Mouse (Mus musculus) neural tube, embryonic 10.5 days (tissue): ENCODE measurements around the gene Bloc1s4.
A peak's percentile ranks its signal among the peaks of the same experiment; 100 is the strongest.

Experiments used
- DNase-seq: peaks from one replicate; pipeline ENCODE4 v3.0.0-alpha.2; 2017; ENCODE audit warnings: low spot score; ENCODE audit errors: extremely low spot score

The Bloc1s4 gene

GRCm38 (mm10) chr5:36719601-36720000, 28.8 kb downstream of the Bloc1s4 start:
- DNase-seq: no peak

GRCm38 (mm10) chr5:36719135-36719534, 29.3 kb downstream of the Bloc1s4 start:
- no peak for DNase-seq

DNA sequence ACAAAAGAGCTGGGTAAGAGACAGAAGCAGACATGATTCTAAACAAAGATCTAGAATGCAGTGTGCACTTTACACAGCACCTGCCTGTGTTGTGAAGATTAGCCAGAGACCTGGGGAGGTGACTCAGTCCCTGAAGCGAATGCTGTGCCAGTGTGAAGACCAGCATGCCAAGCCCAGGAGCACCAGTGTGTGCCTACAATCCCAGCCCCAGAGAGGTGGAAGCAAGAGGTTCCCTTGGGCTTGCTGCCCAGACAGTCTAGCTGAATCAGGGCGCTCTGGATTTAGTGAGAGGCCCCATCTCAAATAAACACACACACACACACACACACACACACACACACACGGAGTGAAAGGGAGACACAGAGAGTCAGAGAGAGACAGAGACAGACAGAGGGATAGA, 30.6 kb downstream of the Bloc1s4 start:
- DNase-seq: no peak

GRCm38 (mm10) chr5:36716816-36717215, 31.6 kb downstream of the Bloc1s4 start:
- DNase-seq: no peak

DNA sequence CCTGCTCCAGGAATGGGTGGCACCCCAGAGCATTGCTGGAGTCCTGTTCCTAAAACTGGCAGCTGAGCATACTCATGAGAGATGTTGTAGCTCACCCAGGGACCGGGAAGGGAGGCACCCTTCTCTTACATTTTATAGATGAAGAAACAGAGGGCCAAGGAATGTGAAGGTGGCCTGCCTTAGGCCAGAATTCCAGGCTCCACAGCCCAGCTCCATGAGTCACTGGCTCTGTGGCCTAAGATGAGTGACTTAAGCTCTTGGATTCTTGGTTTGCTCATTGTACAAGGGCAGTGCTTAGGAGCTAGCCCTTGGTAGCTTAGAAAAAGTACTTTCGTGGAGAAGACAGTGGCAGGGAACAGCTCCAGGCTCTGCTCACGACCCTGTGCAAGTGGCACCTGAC, 33.6 kb downstream of the Bloc1s4 start:
- DNase-seq: no peak

- DNase-seq: no peak
These were observed 34.8 kb downstream of the Bloc1s4 start for GRCm38 (mm10) chr5:36713693-36714092.

- peak; percentile 63 for DNase-seq
These were observed 35.6 kb downstream of the Bloc1s4 start for GRCm38 (mm10) chr5:36712553-36713534.

DNA sequence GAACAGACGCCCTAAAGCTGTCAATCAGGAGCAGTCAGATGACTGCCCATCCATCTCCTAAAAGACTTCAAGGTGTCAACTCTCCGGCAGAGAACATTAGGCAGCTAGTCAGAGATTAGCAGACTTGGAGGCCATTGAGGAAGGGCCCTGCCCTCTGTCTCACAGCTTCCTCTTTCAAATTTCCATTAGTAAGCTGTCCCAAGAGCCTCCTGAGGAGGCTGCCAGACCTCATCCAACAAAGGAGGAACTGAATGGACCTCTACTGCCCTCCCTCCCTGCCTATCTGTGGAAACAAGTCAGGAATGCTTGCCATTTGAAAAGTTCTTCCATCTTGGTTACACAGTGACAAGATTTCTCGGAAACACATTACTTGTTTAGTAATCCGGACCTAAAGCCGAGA, 36.6 kb downstream of the Bloc1s4 start:
- no peak for DNase-seq

- no peak for DNase-seq
These were observed 42.7 kb downstream of the Bloc1s4 start for GRCm38 (mm10) chr5:36705792-36706191.

DNA sequence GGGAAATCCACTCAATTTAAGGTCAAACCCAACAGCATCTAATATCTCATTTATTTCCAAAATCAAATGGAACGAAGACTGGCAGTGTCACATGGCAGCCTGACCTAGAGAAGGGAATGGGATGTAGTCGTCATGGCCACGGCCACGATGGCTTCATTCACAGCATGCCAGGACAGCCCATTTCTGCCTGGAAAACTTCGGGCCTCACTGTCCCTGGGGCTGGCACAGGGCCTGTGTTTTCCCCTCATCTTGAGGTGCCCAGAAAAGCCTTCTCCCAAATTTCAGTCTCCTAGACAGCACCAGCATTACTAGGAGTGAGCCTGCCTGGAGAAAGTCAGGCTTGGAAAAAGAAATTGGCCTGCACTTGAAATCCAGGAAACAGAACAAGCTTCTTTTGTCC, 43.1 kb downstream of the Bloc1s4 start:
- no peak for DNase-seq

DNA sequence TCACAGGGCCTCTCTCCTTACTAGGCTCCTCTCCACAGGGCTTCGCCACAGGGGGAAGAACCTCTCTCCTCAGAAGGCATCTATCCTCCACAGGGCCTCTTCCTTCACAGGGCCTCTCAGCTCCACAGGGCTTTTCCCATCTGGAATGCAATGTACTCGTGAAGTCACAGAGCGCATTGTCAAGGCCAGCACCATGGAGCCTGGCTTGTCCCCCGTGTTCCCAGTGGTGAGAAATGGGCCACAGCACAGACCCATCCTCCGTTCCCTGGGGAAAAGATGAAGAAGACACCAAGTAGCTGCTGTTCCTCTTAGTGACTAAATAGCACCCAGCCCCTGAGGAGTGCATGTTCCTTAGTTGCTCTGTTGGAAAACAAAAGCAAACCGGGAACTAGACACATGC, 43.8 kb downstream of the Bloc1s4 start:
- DNase-seq: no peak

DNA sequence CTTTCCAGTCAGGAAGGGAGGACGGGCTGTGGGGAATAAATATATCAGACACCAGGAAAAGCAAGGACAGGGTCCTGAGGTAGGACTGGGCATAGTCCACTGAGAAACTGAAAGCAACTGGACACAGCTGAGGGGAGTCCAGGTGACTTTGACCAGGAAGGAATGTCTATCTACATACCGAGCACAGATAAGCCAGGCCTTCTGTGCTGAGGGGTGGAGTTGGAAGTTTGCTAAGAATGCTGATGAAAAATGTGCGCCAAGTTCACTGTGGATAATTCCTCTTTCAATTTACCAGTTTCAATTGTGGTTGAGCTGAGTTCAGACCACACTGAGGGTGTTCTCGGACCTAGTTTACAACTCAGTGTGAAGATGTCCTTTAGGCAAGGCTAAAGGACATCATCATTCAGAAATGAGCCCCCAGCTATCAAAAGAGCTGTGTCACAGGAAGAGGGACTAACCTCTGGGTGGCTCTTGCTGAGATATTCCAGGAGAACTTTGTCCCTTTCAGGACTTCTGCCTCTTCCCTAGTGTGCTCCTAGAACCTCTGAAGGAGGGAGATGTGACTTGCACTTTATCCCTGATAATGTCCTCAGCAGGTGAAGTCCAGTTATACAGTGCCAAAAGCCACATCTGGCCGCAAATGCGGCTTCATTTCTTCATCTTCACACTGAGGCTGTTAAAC, 47.4 kb downstream of the Bloc1s4 start:
- DNase-seq: no peak

GRCm38 (mm10) chr5:36698689-36699088, 49.8 kb downstream of the Bloc1s4 start:
- DNase-seq: no peak

DNA sequence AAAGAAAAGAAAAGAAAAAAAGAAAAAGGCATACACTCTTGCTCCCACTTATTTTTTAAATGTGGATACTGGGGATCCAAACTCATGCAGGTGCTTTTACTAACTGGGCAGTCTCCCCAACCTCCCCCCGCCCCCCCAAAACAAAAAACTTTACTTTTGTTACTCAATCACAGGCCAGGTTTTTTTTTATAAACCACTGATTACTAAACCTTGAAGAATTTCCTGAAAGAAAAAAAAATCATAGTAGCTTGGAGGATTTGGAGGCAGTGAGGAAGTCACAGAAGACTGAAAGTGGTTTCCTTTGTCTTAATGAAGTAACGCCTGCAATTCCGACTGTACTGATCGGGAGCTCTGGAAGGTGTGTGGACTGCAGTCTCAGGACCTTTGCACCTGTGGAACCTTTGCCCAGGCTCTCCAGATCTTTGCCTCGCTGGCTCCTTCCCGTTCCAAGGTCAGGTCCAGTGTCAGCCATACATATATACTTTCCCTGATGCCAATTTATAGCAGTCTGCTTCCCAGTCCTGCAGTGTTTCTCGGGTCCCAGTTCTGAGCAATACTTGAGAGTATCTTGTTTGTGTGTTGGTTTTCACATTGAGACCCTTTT, 50.3 kb downstream of the Bloc1s4 start:
- DNase-seq: no peak
